Mouse (Mus musculus) limb, embryonic 12.5 days (tissue): Measurements from ENCODE around the gene Lgals4. TPM values are rescaled to one million over a fixed set of nuclear protein-coding genes. Genes with fewer than 3 reads are reported as not detected.
"Not testable (repeated sequence)": the region's sequence is repeated elsewhere in the genome, so short reads cannot be mapped to it uniquely, and the experiment has no call there.

Experiments used
- ATAC-seq: fragments of 200-750 bp; cut with Nextera tagmentation; 2 replicates; pipeline ENCODE4 v1.8.0; 2017; ENCODE audit warnings: low read depth, moderate TSS enrichment; ENCODE audit not compliant: insufficient number of reproducible peaks, insufficient read depth, low FRiP score, low TSS enrichment
- H3K27ac ChIP-seq: fragments of 300-500 bp; sonication (generic); 2 replicates; pipeline ENCODE4 v1.5.1; 2016; ENCODE audit warnings: mild to moderate bottlenecking, moderate library complexity
- H3K27me3 ChIP-seq: fragments of 300-500 bp; sonication (generic); 2 replicates; pipeline ENCODE4 v1.6.1; 2016; ENCODE audit warnings: mild to moderate bottlenecking, moderate library complexity
- H3K36me3 ChIP-seq: fragments of 300-500 bp; sonication (generic); 2 replicates; pipeline ENCODE4 v1.6.1; 2016; ENCODE audit warnings: mild to moderate bottlenecking, moderate library complexity
- H3K4me1 ChIP-seq: fragments of 300-500 bp; sonication (generic); replicated peaks from 2 replicates; pipeline ENCODE4 v1.6.1; 2016
- H3K4me2 ChIP-seq: fragments of 300-500 bp; sonication (generic); 2 replicates; pipeline ENCODE4 v1.6.1; 2016; ENCODE audit warnings: mild to moderate bottlenecking, moderate library complexity
- H3K4me3 ChIP-seq: fragments of 300-500 bp; sonication (generic); replicated peaks from 2 replicates; pipeline ENCODE4 v1.5.1; 2016; ENCODE audit warnings: mild to moderate bottlenecking
- H3K9ac ChIP-seq: fragments of 300-500 bp; sonication (generic); replicated peaks from 2 replicates; pipeline ENCODE4 v1.6.1; 2016; ENCODE audit warnings: mild to moderate bottlenecking, moderate library complexity
- H3K9me3 ChIP-seq: fragments of 300-500 bp; sonication (generic); 2 replicates; pipeline ENCODE4 v1.6.1; 2016; ENCODE audit warnings: mild to moderate bottlenecking, moderate library complexity
- WGBS: fragments of 180-500 bp; shearing (Covaris S2); methylation state at CpG from one replicate; pipeline ENCODE4 v1.1.7; 2016; 5-methylcytosine and 5-hydroxymethylcytosine counted together
- polyA plus RNA-seq: library from polyadenylated mRNA; unstranded; fragments of >200 nt; fragmentation: Nextera tagmentation; extraction: Ambion mirVana; gene quantifications from 2 replicates; pipeline ENCODE4 v1.2.1, GENCODE M21; 2016

The Lgals4 gene
- polyA plus RNA-seq, 1 experiment from 2014 or later = 4.9 TPM

DNA sequence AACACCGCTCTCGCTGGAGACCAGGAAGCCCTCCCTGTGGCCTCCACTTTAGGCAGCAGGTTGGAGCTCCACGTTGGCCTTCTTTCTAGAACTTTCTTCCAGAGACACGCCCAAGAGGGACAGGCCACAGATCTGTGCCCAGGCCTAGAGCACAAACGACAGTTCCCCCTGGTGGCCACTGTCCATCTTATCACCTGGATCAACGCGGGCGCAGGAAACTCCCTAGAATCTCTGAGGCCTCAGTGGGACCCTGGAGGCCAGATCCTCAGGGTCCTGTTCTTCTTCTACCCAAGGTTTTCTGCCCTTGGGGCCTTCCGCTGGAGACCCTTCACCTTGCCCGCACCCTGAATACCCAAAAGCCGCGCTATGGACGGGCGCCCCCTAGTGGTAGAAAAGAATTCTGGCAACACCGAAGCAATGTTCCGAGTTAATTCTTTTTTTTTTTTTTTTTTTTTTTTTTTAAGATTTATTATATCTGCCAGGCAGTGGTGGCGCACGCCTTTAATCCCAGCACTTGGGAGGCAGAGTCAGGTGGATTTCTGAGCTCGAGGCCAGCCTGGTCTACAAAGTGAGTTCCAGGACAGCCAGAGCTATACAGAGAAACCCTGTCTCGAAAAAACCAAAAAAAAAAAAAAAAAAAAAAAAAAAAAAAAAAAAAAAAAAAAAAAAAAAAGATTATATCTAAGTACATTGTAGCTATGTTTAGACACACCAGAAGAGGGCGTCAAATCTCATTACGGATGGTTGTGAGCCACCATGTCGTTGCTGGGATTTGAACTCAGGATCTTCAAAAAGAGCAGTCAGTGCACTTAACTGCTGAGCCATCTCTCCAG lies 34.1 kb downstream of the Lgals4 start:
- H3K9ac ChIP-seq, H3K9me3 ChIP-seq, H3K27me3 ChIP-seq, H3K4me3 ChIP-seq, ATAC-seq, H3K4me2 ChIP-seq, H3K36me3 ChIP-seq, H3K27ac ChIP-seq: not testable (repeated sequence)
- peaks cover 18% of the 10 kb centered on the region for H3K4me1 ChIP-seq
- 30% methylated on average over 23 of the region's 23 CpGs for WGBS

DNA sequence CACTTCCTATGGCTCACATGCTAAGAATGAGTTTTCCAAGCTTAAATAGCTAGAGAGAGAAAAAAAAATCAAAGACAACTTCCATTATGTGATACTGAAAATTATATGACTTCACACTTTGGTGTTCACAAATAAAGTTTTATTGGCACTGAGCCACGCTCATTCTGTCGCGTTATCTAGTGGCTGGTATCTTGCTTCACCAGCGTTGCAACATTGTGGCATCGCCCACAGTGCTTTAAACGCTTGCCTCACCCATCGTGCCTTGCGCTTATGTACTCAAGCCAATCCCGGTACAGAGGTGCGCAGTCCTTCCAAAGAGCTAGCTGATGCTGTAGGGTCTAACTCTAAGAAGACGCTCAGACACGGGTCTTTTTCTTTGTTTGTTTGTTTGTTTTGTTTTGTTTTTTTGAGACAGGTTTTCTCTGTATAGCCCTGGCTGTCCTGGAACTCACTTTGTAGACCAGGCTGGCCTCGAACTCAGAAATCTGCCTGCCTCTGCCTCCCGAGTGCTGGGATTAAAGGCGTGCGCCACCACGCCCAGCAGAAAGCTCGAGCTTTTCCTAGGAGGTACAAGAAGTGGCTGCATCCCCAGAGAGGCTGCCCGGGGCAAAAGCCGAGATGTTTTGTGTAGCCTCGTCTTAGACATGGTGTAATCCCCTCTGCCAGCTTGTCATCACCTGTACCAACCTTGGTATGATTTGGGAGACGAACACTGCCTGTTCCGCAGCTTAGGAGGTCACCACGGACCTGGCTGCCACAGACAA lies 37.4 kb downstream of the Lgals4 start:
- 90% methylated on average over 24 of the region's 24 CpGs for WGBS
- H3K36me3 ChIP-seq = no peaks in the 10 kb centered on the region
- ATAC-seq = no peak

DNA sequence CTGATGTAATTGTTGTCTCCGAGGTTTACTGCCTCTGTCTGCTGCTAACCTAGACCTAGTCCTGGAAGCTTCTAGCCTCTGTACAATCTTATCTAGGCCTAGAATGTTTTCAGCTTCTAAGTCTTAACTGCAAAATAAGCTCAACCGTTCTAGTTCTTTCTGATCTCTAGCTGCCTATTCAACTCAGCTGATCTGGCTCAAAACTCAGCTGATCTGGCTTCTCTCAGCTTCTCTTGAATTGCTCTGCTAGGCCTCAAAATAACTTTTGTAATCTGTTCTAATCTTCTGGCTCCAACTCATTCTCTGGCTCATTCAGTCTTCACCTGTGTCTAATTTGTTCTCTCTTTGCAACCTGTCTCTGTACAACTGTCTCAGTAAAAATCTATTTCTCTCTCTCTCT lies 40.9 kb downstream of the Lgals4 start:
- Histone ChIP-seq H3K4me2 (no peak overlapping the region), H3K36me3 (no peaks in the 10 kb centered on the region), H3K27me3 (no peaks in the 10 kb centered on the region), H3K4me1 (0 out of 2 replicates have a peak, but pooled peaks cover 7% of the 10 kb centered on the region), H3K9ac (no peak overlapping the region), H3K27ac (0 out of 2 replicates have a peak overlapping the region, but pooled peaks have one; percentile 31), H3K4me3 (no peak overlapping the region), H3K9me3 (no peaks in the 10 kb centered on the region)
- 60% methylated on average over 2 of the region's 2 CpGs for WGBS
- no peak for ATAC-seq

More for the DNA sequence above, 37.4 kb downstream of the Lgals4 start:
- Histone ChIP-seq H3K9ac (no peak overlapping the region), H3K27ac (no peak overlapping the region), H3K9me3 (no peaks in the 10 kb centered on the region), H3K4me1 (peaks cover 10% of the 10 kb centered on the region; the same call in 1 of the 2 replicates), H3K27me3 (no peaks in the 10 kb centered on the region), H3K4me3 (no peak overlapping the region), H3K4me2 (no peak overlapping the region)

DNA sequence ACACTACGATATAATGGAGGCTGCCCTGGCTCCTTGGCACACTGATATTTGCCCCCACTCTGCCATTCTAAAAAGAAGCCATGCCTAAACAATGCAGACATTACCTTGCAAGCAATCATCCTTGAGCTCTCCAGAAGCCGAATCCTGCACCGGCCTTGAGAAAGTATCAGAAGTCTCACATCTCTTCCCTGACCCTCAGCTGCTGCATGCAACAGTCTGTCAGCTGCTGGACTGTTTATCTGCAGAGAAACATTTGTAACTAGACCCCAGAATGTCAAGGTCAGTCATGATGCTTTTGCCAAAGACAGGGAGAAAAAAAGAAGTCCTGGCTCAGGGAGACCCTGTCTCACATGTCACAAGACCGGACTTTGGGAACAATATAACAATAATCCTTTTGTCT lies 42.4 kb downstream of the Lgals4 start:
- 89% methylated on average over 4 of the region's 4 CpGs for WGBS
- 0 out of 2 replicates have a peak, but pooled peaks cover 8% of the 10 kb centered on the region for H3K4me1 ChIP-seq
- no peaks in the 10 kb centered on the region for H3K36me3 ChIP-seq
- H3K27me3 ChIP-seq = no peaks in the 10 kb centered on the region
- no peaks in the 10 kb centered on the region for H3K9me3 ChIP-seq
- H3K27ac ChIP-seq = no peak overlapping the region
- no peak overlapping the region for H3K4me2 ChIP-seq
- no peak overlapping the region for H3K4me3 ChIP-seq
- no peak for ATAC-seq
- no peak overlapping the region for H3K9ac ChIP-seq

DNA sequence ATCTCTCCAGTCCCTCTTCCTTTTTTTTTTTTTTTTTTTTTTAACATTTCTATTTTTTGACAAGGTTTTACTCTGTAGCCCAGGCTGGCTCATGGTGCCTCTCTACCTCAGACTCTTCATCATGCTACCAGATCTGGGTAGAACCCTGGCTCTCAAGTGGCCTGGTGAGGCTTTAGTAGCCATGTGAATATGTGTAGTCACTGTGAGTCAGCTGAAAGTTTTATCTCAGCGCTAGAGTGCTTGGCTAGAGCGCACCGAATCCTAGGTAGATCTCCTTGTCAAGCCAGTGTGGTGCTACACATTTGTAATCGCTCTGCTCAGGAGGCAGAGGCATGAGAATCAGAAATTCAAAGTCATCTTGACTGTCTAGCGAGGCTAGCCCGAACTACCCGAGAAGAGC lies 43.5 kb downstream of the Lgals4 start:
- Histone ChIP-seq H3K36me3 (no peaks in the 10 kb centered on the region), H3K4me2 (no peak overlapping the region), H3K9ac (no peak overlapping the region), H3K9me3 (no peaks in the 10 kb centered on the region), H3K27ac (no peak overlapping the region), H3K4me3 (no peak overlapping the region), H3K27me3 (no peaks in the 10 kb centered on the region), H3K4me1 (peaks cover 15% of the 10 kb centered on the region; the same call in 1 of the 2 replicates)
- ATAC-seq = no peak
- 92% methylated on average over 7 of the region's 7 CpGs for WGBS

DNA sequence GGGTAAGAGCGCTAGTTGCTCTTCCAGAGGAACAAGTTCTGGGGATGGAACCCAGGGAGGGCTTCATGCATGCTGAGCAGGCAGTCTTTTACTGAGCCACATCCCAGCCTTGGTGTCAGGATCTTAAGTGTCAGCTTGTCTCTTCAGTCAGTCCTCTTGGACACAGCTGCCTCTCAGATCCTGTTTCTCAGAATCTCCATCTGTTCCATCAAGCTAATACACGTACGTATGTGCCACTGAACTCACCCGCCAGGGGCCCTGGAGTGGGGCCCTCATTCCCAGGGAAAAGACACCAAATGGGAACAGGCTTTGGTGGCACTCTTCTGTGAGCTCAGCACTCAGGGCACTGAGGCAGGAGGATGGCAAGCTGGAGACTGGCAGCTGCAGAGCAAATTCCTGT lies 44.2 kb downstream of the Lgals4 start:
- Histone ChIP-seq H3K36me3 (no peaks in the 10 kb centered on the region), H3K27ac (no peak overlapping the region), H3K4me1 (peaks cover 15% of the 10 kb centered on the region; the same call in 1 of the 2 replicates), H3K9me3 (no peaks in the 10 kb centered on the region), H3K9ac (no peak overlapping the region), H3K4me2 (no peak overlapping the region), H3K4me3 (no peak overlapping the region), H3K27me3 (no peaks in the 10 kb centered on the region)
- no peak for ATAC-seq
- WGBS = 69% methylated on average over 4 of the region's 4 CpGs

DNA sequence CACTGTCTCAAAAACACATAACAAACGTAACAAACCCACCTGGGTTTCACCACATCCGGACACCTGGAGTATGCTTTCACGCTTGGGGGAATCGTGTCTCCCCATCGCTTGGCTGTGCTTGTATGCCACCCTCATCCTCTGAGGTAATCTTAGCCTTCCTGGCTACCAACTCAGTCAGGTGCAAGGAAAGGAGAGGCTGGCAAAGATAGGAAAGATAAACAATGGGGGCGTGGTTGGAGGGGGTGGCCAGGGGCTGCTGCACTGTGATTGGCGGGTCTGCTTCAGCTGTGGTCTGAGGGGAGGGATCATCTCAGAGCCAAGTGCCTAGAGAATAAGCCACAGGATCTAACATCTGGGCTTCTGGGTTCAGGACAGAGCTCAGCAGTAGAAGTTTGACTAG lies 46.0 kb downstream of the Lgals4 start:
- Histone ChIP-seq H3K27ac (no peak overlapping the region), H3K9me3 (no peaks in the 10 kb centered on the region), H3K4me2 (no peak overlapping the region), H3K27me3 (no peaks in the 10 kb centered on the region), H3K36me3 (no peaks in the 10 kb centered on the region), H3K9ac (no peak overlapping the region), H3K4me1 (peaks cover 8% of the 10 kb centered on the region; the same call in 1 of the 2 replicates), H3K4me3 (no peak overlapping the region)
- no peak for ATAC-seq
- 66% methylated on average over 7 of the region's 7 CpGs for WGBS

DNA sequence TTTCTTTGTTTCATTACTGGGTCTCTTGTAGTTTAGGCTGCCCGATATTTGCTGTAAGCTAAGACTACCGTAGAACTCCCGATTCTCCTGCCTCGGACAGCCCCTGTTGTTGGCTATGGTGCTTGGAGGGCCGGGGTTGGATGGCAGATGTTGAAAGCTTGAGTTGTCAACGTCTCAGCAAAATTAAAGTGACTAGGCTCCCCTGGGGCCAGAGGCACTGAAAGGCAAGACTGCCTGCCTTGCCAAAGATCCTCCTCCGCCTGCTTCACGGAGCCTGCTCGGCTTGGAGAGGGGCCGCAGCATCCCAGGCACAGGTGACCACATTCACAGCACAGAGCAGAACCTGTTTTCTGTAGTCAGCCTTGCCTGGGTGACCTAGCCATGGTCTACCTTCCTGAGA lies 46.9 kb downstream of the Lgals4 start:
- Histone ChIP-seq H3K4me3 (no peak overlapping the region), H3K4me2 (no peak overlapping the region), H3K9ac (no peak overlapping the region), H3K9me3 (no peaks in the 10 kb centered on the region), H3K27me3 (peaks cover under 1% of the 10 kb centered on the region; the same call in 1 of the 2 replicates), H3K4me1 (peaks cover 8% of the 10 kb centered on the region; the same call in 1 of the 2 replicates), H3K36me3 (no peaks in the 10 kb centered on the region), H3K27ac (no peak overlapping the region)
- WGBS = 83% methylated on average over 10 of the region's 10 CpGs
- ATAC-seq = no peak

DNA sequence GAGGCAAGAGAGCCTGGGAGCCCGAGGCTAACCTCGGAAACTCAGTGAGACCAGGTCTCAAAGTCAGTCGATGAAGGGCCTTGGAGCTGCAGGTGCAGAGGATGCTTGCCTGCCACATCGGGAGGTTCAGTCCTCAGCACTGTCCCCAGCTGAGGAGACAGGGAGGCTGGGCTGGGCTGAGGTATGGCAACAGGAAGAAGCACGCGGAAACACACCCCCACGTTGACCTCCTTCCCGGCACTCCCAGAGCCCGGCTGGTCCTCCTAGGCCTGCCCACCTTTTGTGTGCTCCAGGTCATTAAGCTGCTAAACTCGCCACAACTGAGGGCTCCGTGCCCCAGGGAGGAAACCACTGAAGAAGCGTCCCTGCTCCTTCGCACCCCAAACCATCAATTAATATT lies 47.5 kb downstream of the Lgals4 start, which contains the start of gene Capn12:
Gene Capn12, plus strand, starts transcription at position 224 of the 400 bp plus-strand sequence.
- peaks cover 8% of the 10 kb centered on the region; the same call in 1 of the 2 replicates for H3K4me1 ChIP-seq
- H3K4me3 ChIP-seq = no peak within 1 kb of the TSS
- no peak within 1 kb of the TSS for H3K4me2 ChIP-seq
- no peak within 1 kb of the TSS for H3K27ac ChIP-seq
- no peak for ATAC-seq
- no peaks in the 10 kb centered on the region for H3K9me3 ChIP-seq
- WGBS = 33% methylated on average over 13 of the region's 13 CpGs
- no peaks in the 10 kb centered on the region for H3K36me3 ChIP-seq
- peaks cover 7% of the 10 kb centered on the region for H3K27me3 ChIP-seq
- H3K9ac ChIP-seq = no peak within 1 kb of the TSS

DNA sequence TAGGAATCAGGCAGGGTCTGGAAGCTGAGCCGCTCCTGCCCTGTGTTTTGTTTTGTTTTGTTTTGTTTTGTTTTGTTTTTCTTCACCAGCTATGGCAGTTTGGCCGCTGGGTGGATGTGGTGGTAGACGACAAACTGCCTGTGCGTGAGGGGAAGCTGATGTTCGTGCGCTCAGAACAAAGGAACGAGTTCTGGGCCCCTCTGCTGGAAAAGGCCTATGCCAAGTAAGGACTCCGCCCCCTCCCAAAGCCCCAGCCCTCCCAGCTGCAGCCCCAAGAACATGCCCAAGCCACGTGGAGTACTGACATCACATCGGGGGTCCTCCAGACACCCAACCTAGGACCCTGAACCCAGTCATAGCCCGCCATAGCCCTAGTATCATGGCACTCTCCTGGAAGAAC lies 49.4 kb downstream of the Lgals4 start:
- H3K4me3 ChIP-seq = no peak overlapping the region
- no peak for ATAC-seq
- WGBS = 87% methylated on average over 11 of the region's 11 CpGs

DNA sequence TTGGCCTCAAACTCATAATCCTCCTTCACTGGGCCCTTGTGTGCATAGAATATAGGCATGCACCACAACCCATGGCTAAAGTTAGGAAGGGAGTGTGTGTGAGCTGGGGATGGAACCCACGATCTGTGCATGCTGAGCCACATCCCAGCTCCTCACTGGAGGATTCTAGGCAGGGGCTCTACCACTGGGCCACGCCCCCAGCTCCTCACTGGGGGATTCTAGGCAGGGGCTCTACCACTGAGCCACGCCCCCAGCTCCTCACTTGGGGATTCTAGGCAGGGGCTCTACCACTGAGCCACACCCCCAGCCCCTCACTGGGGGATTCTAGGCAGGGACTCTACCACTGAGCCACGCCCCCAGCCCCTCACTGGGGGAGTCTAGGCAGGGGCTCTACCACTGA lies 50.0 kb downstream of the Lgals4 start:
- not testable (repeated sequence) for H3K27ac ChIP-seq, H3K4me3 ChIP-seq, H3K9me3 ChIP-seq, H3K36me3 ChIP-seq, ATAC-seq, H3K9ac ChIP-seq, H3K4me2 ChIP-seq
- peaks cover 31% of the 10 kb centered on the region for H3K27me3 ChIP-seq
- WGBS = 86% methylated on average over 4 of the region's 4 CpGs
- H3K4me1 ChIP-seq = peaks cover 13% of the 10 kb centered on the region

More for the DNA sequence above, 49.4 kb downstream of the Lgals4 start:
- Histone ChIP-seq H3K9ac (no peak overlapping the region), H3K4me2 (no peak overlapping the region), H3K9me3 (no peaks in the 10 kb centered on the region), H3K4me1 (peaks cover 8% of the 10 kb centered on the region; the same call in 1 of the 2 replicates), H3K27ac (no peak overlapping the region), H3K36me3 (no peaks in the 10 kb centered on the region), H3K27me3 (peaks cover 24% of the 10 kb centered on the region)
